Mouse (Mus musculus) hematopoietic stem cell, adult 5-6 weeks (primary cell): Measurements from ENCODE around the gene Klre1. TPM values are rescaled to one million over a fixed set of nuclear protein-coding genes. Genes with fewer than 3 reads are reported as not detected.

Source experiments
- ATAC-seq, 2 experiments: fragments of 125-278 bp in 1 of 2; replicated peaks in 1 of 2; 2 replicates each; pipeline ENCODE4 v1.8.0; 2016 to 2017; ENCODE audit warnings: inconsistent platforms in 2 of 2, mild to moderate bottlenecking in 2 of 2, moderate number of reproducible peaks in 2 of 2, low read depth in 1 of 2, moderate TSS enrichment in 1 of 2; ENCODE audit not compliant: low FRiP score in 2 of 2, poor library complexity in 2 of 2, severe bottlenecking in 2 of 2, insufficient read depth in 1 of 2, low TSS enrichment in 1 of 2
- total RNA-seq: library from RNA; stranded (forward); fragments of 172-1452, 232-1000 nt; gene quantifications from 2 replicates; pipeline ENCODE4 v1.2.3, GENCODE M21; 2017

The Klre1 gene
- 0.31 TPM in 1 of 2 replicates, not detected in the other for total RNA-seq

- ATAC-seq = no peak
Observed at GRCm38 (mm10) chr6:129577605-129578004, at the start of gene Klre1. TSS of gene Klre1 (plus strand) at chr6:129577905.

- no peak for ATAC-seq
Observed at GRCm38 (mm10) chr6:129529605-129530004, 48.1 kb upstream of the Klre1 start.

GRCm38 (mm10) chr6:129530261-129530660, 47.4 kb upstream of the Klre1 start:
- ATAC-seq = no peak

- ATAC-seq = 0 out of 4 replicates have a peak, but pooled peaks of 1 of the 2 experiments have one; percentile 4
Observed at GRCm38 (mm10) chr6:129532556-129532941, 45.2 kb upstream of the Klre1 start.

- peak; percentile 55 to 73 for ATAC-seq
Observed at GRCm38 (mm10) chr6:129532942-129533860, 44.5 kb upstream of the Klre1 start, which contains the start of gene Gabarapl1. TSS of gene Gabarapl1 (plus strand) at chr6:129533160.

- no peak for ATAC-seq
Observed at GRCm38 (mm10) chr6:129534057-129534456, 43.6 kb upstream of the Klre1 start.

- ATAC-seq = no peak
Observed at GRCm38 (mm10) chr6:129534627-129535190, 43.0 kb upstream of the Klre1 start.

- peak; percentile 43 to 51 for ATAC-seq
Observed at GRCm38 (mm10) chr6:129535723-129536122, 42.0 kb upstream of the Klre1 start.

GRCm38 (mm10) chr6:129538555-129538954, 39.1 kb upstream of the Klre1 start:
- ATAC-seq = no peak

GRCm38 (mm10) chr6:129541931-129542330, 35.8 kb upstream of the Klre1 start:
- no peak for ATAC-seq

- ATAC-seq = no peak
Observed at GRCm38 (mm10) chr6:129542540-129542939, 35.2 kb upstream of the Klre1 start.

GRCm38 (mm10) chr6:129543709-129544606, 33.7 kb upstream of the Klre1 start:
- peak in 1 of 2 experiments; percentile 64; a peak in 2 of 4 replicates for ATAC-seq

GRCm38 (mm10) chr6:129547277-129547676, 30.4 kb upstream of the Klre1 start:
- no peak for ATAC-seq

- ATAC-seq = peak; percentile 58 to 64; a peak in 3 of 4 replicates
Observed at GRCm38 (mm10) chr6:129548009-129548408, 29.7 kb upstream of the Klre1 start.

GRCm38 (mm10) chr6:129557298-129558023, 20.2 kb upstream of the Klre1 start:
- ATAC-seq = no peak; a peak in 1 of 4 replicates

- peak; percentile 92 to 98 for ATAC-seq
Observed at GRCm38 (mm10) chr6:129558946-129559640, 18.6 kb upstream of the Klre1 start.
